In the genomic region with DNA sequence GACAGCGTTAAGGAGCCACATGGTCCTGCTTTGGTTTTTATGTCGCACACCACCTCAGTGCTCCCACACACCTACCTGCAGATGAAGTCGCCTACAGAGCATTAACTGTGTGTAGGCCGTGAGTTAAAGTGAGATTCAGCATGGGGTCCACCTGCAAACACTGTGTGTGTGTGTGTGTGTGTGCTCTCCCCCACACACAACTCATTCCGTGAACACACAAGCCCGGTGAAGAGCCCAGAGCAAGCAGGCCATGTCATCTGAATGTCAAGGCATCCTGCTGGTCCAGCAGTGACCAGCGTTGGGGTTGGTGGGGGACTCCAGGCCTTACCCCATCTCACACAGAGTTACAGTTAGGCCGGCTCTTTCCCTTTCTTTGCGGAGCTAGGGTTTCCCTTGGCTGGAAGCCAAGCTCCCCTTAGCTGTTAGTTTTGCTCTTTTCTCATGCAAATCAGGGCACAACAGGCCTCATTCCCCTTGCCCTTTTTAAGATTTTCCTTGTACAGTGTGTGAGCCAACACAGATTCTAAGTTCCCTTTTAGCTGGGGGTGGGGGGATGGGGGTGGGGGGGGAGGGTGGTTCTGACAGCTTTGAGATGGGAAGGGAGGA, we compare ENCODE assay signal across 9 mouse cellular contexts.
DNase-seq lines count a peak whose midpoint lies in the region; ATAC-seq lines count a peak whose summit lies in the region.
"Had no signal": no experiment of that assay in that cellular context is flagged by ENCODE, and none has a peak within 500 bp of the region (broad histone marks: within the 10 kb centered on the region; RNA-seq: fewer than 3 reads in every experiment).

No protein-coding gene starts in this region.

- 27% methylated on average over 9 of the region's 9 CpGs for WGBS in embryonic facial prominence, embryonic 10.5 days
- 10% methylated on average over 9 of the region's 9 CpGs for WGBS in hindbrain, embryonic 12.5 days
- 12% methylated on average over 9 of the region's 9 CpGs for WGBS in neural tube, embryonic 12.5 days

- DNase-seq in left cerebral cortex, postnatal 14 days (ENCODE audit: low spot score in 2 of 2): peak; percentile 35 to 56
- no peak for DNase-seq in left cerebral cortex, adult 11 months (ENCODE audit: low spot score)
- no peak for DNase-seq in embryonic facial prominence, embryonic 10.5 days (ENCODE audit: low spot score)
- DNase-seq in adrenal gland, adult 2 months: no peak
- DNase-seq in ovary, postnatal 10 days (ENCODE audit: low spot score): no peak
- no peak for DNase-seq in adrenal gland, adult 18-20 months (ENCODE audit: low spot score in 2 of 2)

- ATAC-seq in hindbrain, embryonic 12.5 days (ENCODE audit: low FRiP score): peak; percentile 88
- peak; percentile 83 for ATAC-seq in neural tube, embryonic 12.5 days (ENCODE audit: low FRiP score, low read depth)

- intact Hi-C loops in left cerebral cortex, postnatal 14 days (cut with DNase I): no loop called here

- H3K36me3 ChIP-seq in embryonic facial prominence, embryonic 10.5 days (replicated peaks): no peaks in the 10 kb centered on the region
- H3K36me3 ChIP-seq in hindbrain, embryonic 12.5 days: no peaks in the 10 kb centered on the region
- H3K36me3 ChIP-seq in neural tube, embryonic 12.5 days: no peaks in the 10 kb centered on the region

- no peaks in the 10 kb centered on the region for H3K27me3 ChIP-seq in embryonic facial prominence, embryonic 10.5 days (replicated peaks; ENCODE audit: low read depth, poor library complexity, severe bottlenecking)
- H3K27me3 ChIP-seq in hindbrain, embryonic 12.5 days: no peaks in the 10 kb centered on the region
- no peaks in the 10 kb centered on the region for H3K27me3 ChIP-seq in neural tube, embryonic 12.5 days (replicated peaks)

- peaks cover 32% of the 10 kb centered on the region for H3K4me1 ChIP-seq in embryonic facial prominence, embryonic 10.5 days
- peaks cover 43% of the 10 kb centered on the region for H3K4me1 ChIP-seq in hindbrain, embryonic 12.5 days
- peaks cover 39% of the 10 kb centered on the region for H3K4me1 ChIP-seq in neural tube, embryonic 12.5 days

- H3K9ac ChIP-seq in hindbrain, embryonic 12.5 days: no peak overlapping the region
- no peak overlapping the region for H3K9ac ChIP-seq in neural tube, embryonic 12.5 days

- no peak overlapping the region for H3K4me3 ChIP-seq in embryonic facial prominence, embryonic 10.5 days
- H3K4me3 ChIP-seq in hindbrain, embryonic 12.5 days: no peak overlapping the region
- H3K4me3 ChIP-seq in neural tube, embryonic 12.5 days: no peak overlapping the region
- H3K4me3 ChIP-seq: erythroblast, embryonic 14.5 days had no signal

- H3K9me3 ChIP-seq in embryonic facial prominence, embryonic 10.5 days: no peaks in the 10 kb centered on the region
- no peaks in the 10 kb centered on the region for H3K9me3 ChIP-seq in hindbrain, embryonic 12.5 days (replicated peaks)
- no peaks in the 10 kb centered on the region for H3K9me3 ChIP-seq in neural tube, embryonic 12.5 days

- H3K27ac ChIP-seq in embryonic facial prominence, embryonic 10.5 days (replicated peaks): peak overlapping the region; percentile 52
- H3K27ac ChIP-seq in hindbrain, embryonic 12.5 days: peak overlapping the region; percentile 83
- no peak overlapping the region for H3K27ac ChIP-seq in neural tube, embryonic 12.5 days

- H3K4me2 ChIP-seq in hindbrain, embryonic 12.5 days (replicated peaks): peak overlapping the region; percentile 21; the same call in 1 of the 2 replicates
- H3K4me2 ChIP-seq in neural tube, embryonic 12.5 days (replicated peaks): peak overlapping the region; percentile 34; the same call in 1 of the 2 replicates

Comparison
In these comparisons a context has a peak if more than half of its experiments do, and no peak if none do; other contexts are left out.
1. DNase-seq: peak in left cerebral cortex, postnatal 14 days (2 of 2); none in left cerebral cortex, adult 11 months (single experiment), embryonic facial prominence, embryonic 10.5 days (single experiment), adrenal gland, adult 2 months (single experiment), ovary, postnatal 10 days (single experiment) and adrenal gland, adult 18-20 months (0 of 2).